Mouse (Mus musculus) ES-CJ7 (cell line): Measurements from ENCODE around the gene Tada1.

ENCODE experiments used
- DNase-seq: peaks from one replicate; pipeline ENCODE4 v3.0.0; 2011; ENCODE audit warnings: low read depth, low spot score

The Tada1 gene

GRCm38 (mm10) chr1:166379013-166379629 is at the start of gene Tada1:
Tada1 (plus strand) TSS chr1:166379097.
- peak; percentile 95 for DNase-seq

DNA sequence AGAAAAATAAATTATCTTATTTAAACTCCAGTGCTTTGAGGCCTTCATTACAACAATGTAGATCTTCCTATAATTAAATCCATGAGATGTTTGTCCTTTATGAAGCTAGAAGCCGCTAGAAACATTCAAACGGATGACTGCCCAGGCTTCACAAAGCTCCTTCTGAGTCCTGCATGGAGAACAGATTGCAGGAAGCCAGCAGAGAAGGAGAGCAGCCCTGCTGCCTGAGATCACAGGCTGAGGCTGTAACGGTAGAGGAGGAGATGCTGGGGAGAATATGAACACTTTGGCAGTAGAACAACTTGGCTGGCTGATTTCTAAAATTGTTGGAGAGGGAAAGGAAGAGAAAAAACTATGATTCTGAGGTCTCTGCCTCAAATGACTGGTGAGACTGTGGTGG is 48.1 kb upstream of the Tada1 start:
- DNase-seq = no peak

DNA sequence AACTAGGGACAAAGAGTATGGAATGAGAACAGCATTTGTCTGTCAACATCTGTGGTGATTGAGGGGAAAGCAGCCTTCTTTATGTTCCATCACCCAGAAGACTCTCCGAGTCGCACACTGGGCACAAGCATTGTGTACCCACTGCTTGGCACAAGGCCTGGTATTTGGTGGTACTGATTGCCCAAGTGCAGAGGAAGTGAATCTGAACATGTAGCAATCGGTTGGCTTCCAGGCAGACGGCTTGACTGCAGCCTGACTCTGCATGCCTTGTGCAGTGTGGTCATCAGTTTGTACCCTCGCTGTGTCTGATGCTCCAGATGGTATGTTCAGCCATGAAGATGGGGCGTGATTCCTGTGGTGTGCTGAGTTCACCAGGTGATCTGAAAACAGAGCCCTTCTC is 39.8 kb upstream of the Tada1 start:
- DNase-seq = no peak

DNA sequence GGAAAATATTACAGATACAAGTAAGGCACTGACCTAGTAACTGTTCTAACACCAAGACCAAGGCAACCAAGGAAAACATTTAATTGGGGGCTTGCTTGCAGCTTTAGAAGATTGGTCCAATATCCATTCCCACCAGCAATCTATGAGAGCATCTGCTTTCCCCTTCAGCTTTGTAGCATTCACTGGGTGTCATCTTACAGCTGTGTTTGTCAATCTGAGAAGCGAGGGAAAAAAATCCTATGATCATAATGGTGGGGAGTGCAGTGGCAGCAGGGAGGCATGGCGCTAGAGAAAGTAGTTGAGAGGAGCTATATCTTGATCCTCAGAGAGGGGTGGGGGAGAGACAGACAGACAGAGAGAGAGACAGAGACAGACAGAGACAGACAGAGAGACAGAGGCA is 36.8 kb upstream of the Tada1 start:
- DNase-seq = no peak

GRCm38 (mm10) chr1:166342539-166342938 is 36.4 kb upstream of the Tada1 start:
- no peak for DNase-seq

DNA sequence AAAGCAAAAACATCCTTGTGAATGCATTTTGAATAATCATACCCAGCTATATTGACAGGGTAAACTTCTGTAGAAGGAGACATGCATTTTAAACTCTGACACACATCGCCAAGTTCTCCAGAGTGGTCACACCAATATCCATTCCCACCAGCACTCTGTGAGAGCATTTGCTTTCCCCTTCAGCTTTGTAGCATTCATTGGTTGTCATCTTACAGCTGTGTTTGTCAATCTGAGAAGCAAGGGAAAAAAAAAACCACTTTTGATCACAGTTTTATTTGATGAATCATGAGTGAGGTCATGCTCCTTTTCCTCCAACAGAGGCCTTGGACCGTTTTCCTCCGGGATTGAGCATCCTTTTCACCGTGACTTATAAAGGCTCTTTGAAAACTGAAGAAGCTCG is 35.3 kb upstream of the Tada1 start:
- DNase-seq = no peak

DNA sequence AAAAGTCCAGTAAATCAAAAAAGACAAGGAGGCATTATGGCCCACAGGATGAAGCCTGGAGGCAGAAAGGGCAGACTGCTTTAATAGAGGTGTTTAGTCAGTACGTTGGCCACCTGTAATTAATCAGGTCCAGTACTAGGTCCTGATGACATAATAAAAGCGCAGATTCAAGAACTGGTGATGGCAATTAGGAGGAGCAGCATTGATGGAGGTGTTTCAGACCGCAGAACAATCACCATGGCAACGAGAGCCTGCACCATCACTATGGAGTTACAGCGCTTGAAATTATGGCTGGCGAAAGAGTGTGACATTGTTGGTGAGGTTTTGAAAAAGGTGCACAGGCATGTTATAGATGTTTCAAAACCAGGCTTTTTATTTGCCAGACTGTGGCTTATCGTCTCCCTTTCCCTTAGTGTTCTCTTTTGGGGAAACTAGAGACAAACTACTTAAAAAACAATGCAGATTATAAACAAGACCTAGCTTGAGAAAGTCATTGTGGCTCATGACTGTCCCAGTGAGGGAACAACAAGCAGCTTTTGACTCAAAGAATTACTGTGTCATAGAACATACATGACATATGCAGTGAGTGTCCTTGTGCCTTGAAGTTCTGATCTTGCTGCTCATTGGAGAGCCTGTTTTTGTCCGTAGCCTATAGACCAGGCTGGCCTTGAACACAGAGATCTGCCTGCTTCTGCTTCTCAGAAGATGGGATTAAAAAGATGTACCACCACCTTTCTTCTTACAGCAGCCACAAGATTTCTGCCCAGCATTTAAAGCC is 34.4 kb upstream of the Tada1 start:
- no peak for DNase-seq

GRCm38 (mm10) chr1:166345602-166346001 is 33.3 kb upstream of the Tada1 start:
- no peak for DNase-seq

DNA sequence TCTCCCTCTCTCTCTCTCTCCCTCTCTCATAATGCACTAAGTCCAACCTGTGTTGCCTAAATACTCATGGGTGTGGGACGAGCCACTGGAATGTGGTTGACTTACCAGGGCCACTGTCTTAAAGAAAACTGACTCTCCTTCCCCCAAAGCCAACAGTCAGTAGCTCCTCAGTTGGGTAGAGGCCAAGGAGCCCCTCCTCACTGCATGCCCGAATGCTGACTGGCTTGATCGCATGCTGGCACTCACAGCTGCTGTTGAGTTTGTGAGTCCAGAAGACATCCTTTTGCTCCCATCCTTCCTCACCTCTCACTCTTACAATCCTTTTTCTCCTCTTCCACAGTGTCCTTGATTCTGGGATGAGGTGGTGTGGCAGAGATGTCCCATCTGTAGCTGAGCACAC is 32.0 kb upstream of the Tada1 start:
- no peak for DNase-seq

GRCm38 (mm10) chr1:166349341-166349740 is 29.6 kb upstream of the Tada1 start:
- DNase-seq = no peak

- no peak for DNase-seq
Measured at GRCm38 (mm10) chr1:166349751-166350150, 29.1 kb upstream of the Tada1 start.

GRCm38 (mm10) chr1:166360157-166360855 is 18.6 kb upstream of the Tada1 start:
- peak; percentile 83 for DNase-seq

GRCm38 (mm10) chr1:166360896-166361295 is 18.0 kb upstream of the Tada1 start:
- DNase-seq = no peak

- no peak for DNase-seq
Measured at GRCm38 (mm10) chr1:166361842-166362241, 17.1 kb upstream of the Tada1 start.

DNA sequence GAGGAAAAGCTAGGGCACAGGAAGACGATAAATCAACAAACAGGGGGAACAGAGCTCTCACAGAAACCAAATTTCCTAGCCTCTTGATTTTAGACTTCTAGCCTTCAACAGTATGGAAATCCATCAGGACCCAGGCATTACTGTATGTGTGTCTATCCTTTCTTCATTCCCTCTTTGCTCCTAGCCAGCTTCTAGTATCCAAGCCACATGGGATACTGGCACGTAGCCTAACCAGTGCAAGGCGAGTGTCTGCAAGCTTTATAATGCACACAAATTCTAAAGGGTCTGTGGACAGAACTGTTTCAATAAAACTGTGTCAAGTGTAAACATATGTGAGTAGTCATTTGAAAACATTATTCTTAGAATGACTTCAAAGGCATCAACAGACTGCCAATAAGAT is 16.2 kb upstream of the Tada1 start:
- no peak for DNase-seq

- no peak for DNase-seq
Measured at GRCm38 (mm10) chr1:166363122-166363521, 15.8 kb upstream of the Tada1 start.

- DNase-seq = no peak
Measured at GRCm38 (mm10) chr1:166377171-166377570, 1.7 kb upstream of the Tada1 start.

DNA sequence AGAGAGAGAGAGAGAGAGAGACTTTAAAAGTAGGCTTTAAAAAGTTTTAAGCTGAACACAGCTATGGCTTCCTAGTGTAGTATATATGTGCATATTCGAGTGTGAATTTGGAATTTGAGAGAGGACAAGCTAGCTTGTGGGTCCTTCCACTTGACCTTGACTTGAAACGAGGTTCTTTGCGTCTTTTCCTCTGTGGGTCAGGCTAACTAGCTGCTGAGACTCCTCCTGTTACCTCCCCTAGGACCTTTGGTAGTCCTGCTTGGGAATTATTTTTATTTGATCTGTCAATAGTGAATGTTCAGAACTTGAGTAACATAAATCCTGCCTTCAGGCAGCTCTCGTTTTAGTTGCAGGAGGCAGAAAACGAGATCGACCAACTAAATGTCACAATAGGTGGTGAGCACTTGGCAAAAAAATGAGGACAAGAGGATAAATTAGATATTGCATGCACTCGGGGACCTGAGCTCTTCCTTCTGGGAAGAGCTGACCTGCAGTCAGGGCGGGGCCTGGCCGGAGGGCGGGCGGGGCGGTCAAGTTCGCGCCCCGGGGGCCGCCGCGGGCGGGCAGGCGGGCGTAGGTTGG is 375 bp upstream of the Tada1 start:
- DNase-seq = no peak

GRCm38 (mm10) chr1:166379630-166380231 is 834 bp downstream of the Tada1 start:
- peak; percentile 27 for DNase-seq

DNA sequence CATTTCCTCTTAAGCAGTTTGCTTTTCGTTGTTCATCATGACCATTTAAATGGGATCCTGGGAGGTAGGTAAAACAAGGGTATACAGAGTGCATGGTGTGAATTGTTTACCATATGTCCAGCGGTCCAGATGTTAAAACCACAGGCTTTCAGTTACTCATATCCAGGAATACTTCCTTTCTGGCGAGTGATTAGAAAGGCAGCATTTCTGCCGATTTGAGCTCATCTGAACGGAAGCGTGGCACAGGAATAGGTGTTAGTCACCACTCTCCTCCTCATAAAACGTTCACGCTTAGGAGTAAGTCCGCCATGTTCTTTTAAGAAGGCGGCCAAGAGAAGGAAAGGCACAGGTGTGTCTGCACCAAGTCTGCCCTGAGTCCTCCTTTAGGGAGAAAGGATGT is 2.4 kb downstream of the Tada1 start:
- DNase-seq = no peak

DNA sequence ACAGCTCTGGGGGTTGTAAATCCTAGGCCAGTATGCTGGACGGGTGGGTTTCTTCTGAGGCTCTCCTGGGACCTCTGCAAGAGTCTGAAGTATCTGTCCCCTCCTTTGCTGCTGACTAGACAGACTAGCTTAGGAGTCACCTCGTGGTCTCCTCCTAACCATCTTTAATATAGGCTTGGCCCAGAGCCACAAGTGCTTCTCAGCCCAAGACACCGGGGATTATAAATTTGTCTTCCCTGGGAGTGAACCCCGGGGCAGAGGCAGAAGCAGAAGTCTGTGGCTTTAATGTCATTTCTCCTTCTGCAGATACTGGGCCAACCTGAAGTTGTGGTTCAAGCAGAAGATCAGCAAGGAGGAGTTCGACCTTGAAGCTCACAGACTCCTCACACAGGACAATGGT is 2.9 kb downstream of the Tada1 start:
- no peak for DNase-seq

DNA sequence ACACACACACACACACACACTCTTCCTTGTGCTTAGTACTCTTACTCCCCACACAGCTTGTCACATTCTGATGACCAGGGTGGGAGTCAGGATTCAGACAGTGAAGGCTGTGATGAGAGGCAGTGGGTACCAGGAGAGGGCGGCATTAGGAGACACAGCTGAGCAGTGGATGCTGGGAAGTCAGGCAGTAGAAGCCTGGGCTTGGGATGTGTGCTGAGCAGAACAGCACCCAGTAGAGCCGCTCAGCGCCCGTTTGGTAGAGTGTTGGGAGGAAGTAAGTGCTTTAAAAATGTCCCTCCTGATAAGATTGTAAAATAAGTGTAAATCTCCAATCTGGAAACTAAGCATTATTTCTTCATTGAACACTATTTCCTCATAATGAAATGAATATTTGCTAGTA is 3.7 kb downstream of the Tada1 start:
- no peak for DNase-seq
